Mouse (Mus musculus) bone marrow macrophage, adult 2 months (primary cell): Measurements from ENCODE around the gene Znfx1.

ENCODE experiments used
- CTCF ChIP-seq: IDR thresholded peaks from 2 replicates; pipeline ENCODE4 v1.5.1; 2012; ENCODE audit warnings: low read depth, mild to moderate bottlenecking, low read length, moderate library complexity
- POLR2A ChIP-seq: IDR thresholded peaks from 2 replicates; pipeline ENCODE4 v1.6.1; 2012; ENCODE audit warnings: mild to moderate bottlenecking, low read depth, low read length, borderline replicate concordance

GRCm38 (mm10) chr2:167071266-167071640 is 8.4 kb upstream of the Znfx1 start:
- TF ChIP-seq CTCF, result no peak
- no peak for TF ChIP-seq POLR2A
